Mouse (Mus musculus) B cell, adult (primary cell): ENCODE measurements around the gene Tomm40. TPM values are rescaled to one million over a fixed set of nuclear protein-coding genes. Genes with fewer than 3 reads are reported as not detected.

ENCODE experiments used
- total RNA-seq: library from RNA; stranded (reverse); gene quantifications from 4 replicates; pipeline ENCODE4 v1.2.4, GENCODE M21; 2023; ENCODE audit not compliant: inconsistent age

Gene Tomm40
- total RNA-seq, result 52.3 to 57.5 TPM (median 53.4 TPM) in 4 replicates

GRCm38 (mm10) chr7:19715239-19716054 is at the start of gene Tomm40:
TSS of gene Tomm40 (minus strand) at chr7:19715438.

GRCm38 (mm10) chr7:19750217-19751069 is 35.2 kb upstream of the Tomm40 start, which contains the start of gene Nectin2:
TSS of gene Nectin2 (minus strand) at chr7:19750483.

GRCm38 (mm10) chr7:19698907-19699826 is 16.1 kb downstream of the Tomm40 start, which contains the start of gene Apoe:
TSS of gene Apoe (minus strand) at chr7:19699188.

GRCm38 (mm10) chr7:19691873-19692865 is 23.1 kb downstream of the Tomm40 start, which contains the start of gene Apoc1:
TSS of gene Apoc1 (minus strand) at chr7:19692660.

GRCm38 (mm10) chr7:19681202-19681694 is 34.0 kb downstream of the Tomm40 start, which contains the start of the genes Gm44805 and Apoc4:
TSS of gene Gm44805 (minus strand) at chr7:19681423.
TSS of gene Apoc4 (minus strand) at chr7:19681479.

DNA sequence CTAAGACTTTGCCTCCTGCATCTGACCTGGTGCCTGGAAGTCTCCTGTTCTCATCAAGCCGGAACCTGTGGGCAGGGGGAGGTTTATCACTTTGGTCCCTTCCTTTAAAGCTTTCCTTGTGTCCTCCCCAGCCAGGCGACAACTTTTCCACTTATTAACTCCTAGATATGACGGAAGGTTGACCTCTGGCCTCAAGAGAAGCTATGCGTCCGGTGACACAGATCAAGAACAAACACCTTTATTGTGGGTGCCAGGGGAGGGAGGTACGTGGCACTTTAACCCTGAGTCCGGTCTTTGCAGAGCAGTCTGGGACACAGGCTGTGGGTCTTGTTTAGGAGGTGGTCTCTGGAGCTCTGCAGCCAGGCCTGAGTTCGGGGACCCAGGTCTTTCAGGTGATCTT is 37.4 kb downstream of the Tomm40 start, which contains the start of gene Apoc2:
TSS of gene Apoc2 (minus strand) at position 70 of the 400 bp plus-strand sequence.

GRCm38 (mm10) chr7:19664955-19665841 is 50.0 kb downstream of the Tomm40 start, which contains the start of gene Clptm1:
TSS of gene Clptm1 (minus strand) at chr7:19665033.

Other genes starting within 250 kb of the Tomm40 start
- gene Bloc1s3, start 207.1 kb downstream of the Tomm40 start, total RNA-seq, result 4.9 to 6.9 TPM (median 6.1 TPM) in 4 replicates
- 25.7 to 35.6 TPM (median 30.6 TPM) in 4 replicates for gene Trappc6a, start 207.0 kb downstream of the Tomm40 start, total RNA-seq
- gene Nkpd1, start 197.6 kb downstream of the Tomm40 start, total RNA-seq, result 0.39 to 0.57 TPM (median 0.42 TPM) in 3 of 4 replicates, not detected in the other
- 50.2 to 62.6 TPM (median 55.2 TPM) in 4 replicates for gene Ppp1r37, start 152.4 kb downstream of the Tomm40 start, total RNA-seq
- gene Zfp296, start 138.2 kb downstream of the Tomm40 start, total RNA-seq, result 11.5 to 13.5 TPM (median 12.6 TPM) in 4 replicates
- 75.7 to 86.9 TPM (median 84.1 TPM) in 4 replicates for gene Gemin7, start 137.8 kb downstream of the Tomm40 start, total RNA-seq
- 100 to 118 TPM (median 109 TPM) in 4 replicates for gene Clasrp, start 111.0 kb downstream of the Tomm40 start, total RNA-seq
- 110 to 121 TPM (median 118 TPM) in 4 replicates for gene Relb, start 86.0 kb downstream of the Tomm40 start, total RNA-seq
- 75.3 to 90.5 TPM (median 78.3 TPM) in 4 replicates for gene Clptm1, start 50.4 kb downstream of the Tomm40 start, total RNA-seq
- gene Apoc2, start 37.5 kb downstream of the Tomm40 start, total RNA-seq, result not detected in 4 replicates
- gene Gm44805, start 34.0 kb downstream of the Tomm40 start, total RNA-seq, result not detected in 4 replicates
- not detected in 4 replicates for gene Apoc4, start 34.0 kb downstream of the Tomm40 start, total RNA-seq
- gene Apoc1, start 22.8 kb downstream of the Tomm40 start, total RNA-seq, result 1.9 to 4.3 TPM (median 2.0 TPM) in 3 of 4 replicates, not detected in the other
- 84.7 to 201 TPM (median 96.1 TPM) in 4 replicates for gene Apoe, start 16.2 kb downstream of the Tomm40 start, total RNA-seq
- 0.51 TPM in 1 of 4 replicates, not detected in the others for gene Nectin2, start 35.0 kb upstream of the Tomm40 start, total RNA-seq
- gene Bcam, start 55.6 kb upstream of the Tomm40 start, total RNA-seq, result 0.27 TPM in 1 of 4 replicates, not detected in the others
- gene Cblc, start 81.4 kb upstream of the Tomm40 start, total RNA-seq, result 0.78 to 1.3 TPM (median 0.86 TPM) in 3 of 4 replicates, not detected in the other
- gene Bcl3, start 107.3 kb upstream of the Tomm40 start, total RNA-seq, result 66.2 to 80.5 TPM (median 75.1 TPM) in 4 replicates
- not detected in 4 replicates for gene Gm19345, start 136.6 kb upstream of the Tomm40 start, total RNA-seq
- 15.4 to 22.5 TPM (median 16.2 TPM) in 4 replicates for gene Ceacam16, start 145.9 kb upstream of the Tomm40 start, total RNA-seq
- not detected in 4 replicates for gene Ceacam19, start 172.5 kb upstream of the Tomm40 start, total RNA-seq
- 15.8 to 22.5 TPM (median 19.3 TPM) in 4 replicates for gene Pvr, start 205.7 kb upstream of the Tomm40 start, total RNA-seq
- gene Igsf23, start 235.3 kb upstream of the Tomm40 start, total RNA-seq, result not detected in 4 replicates
- gene Ceacam20, start 250.0 kb upstream of the Tomm40 start, total RNA-seq, result not detected in 4 replicates